Mouse (Mus musculus): ENCODE measurements around the gene B4galt5. TPM values are rescaled to one million over a fixed set of nuclear protein-coding genes. Genes with fewer than 3 reads are reported as not detected.

The B4galt5 gene
- polyA plus RNA-seq (2015; fragmentation: Nextera tagmentation; extraction: Ambion mirVana), result 13.1 and 23.4 TPM in 2 replicates

GRCm38 (mm10) chr2:167348376-167349282, at the start of gene B4galt5:
TSS of gene B4galt5 (minus strand) at chr2:167349183.

Other genes starting within 250 kb of the B4galt5 start
- 2.2 and 2.4 TPM in 2 replicates for gene Kcnb1, start 159.0 kb downstream of the B4galt5 start, polyA plus RNA-seq (2015; fragmentation: Nextera tagmentation; extraction: Ambion mirVana)
- 35.2 and 55.5 TPM in 2 replicates for gene Ptgis, start 108.6 kb downstream of the B4galt5 start, polyA plus RNA-seq (2015; fragmentation: Nextera tagmentation; extraction: Ambion mirVana)
- 10.7 and 19.3 TPM in 2 replicates for gene Slc9a8, start 72.5 kb upstream of the B4galt5 start, polyA plus RNA-seq (2015; fragmentation: Nextera tagmentation; extraction: Ambion mirVana)
- gene Rnf114, start 143.5 kb upstream of the B4galt5 start, polyA plus RNA-seq (2015; fragmentation: Nextera tagmentation; extraction: Ambion mirVana), result 55.5 and 62.7 TPM in 2 replicates
- 8.8 and 13.6 TPM in 2 replicates for gene Spata2, start 143.7 kb upstream of the B4galt5 start, polyA plus RNA-seq (2015; fragmentation: Nextera tagmentation; extraction: Ambion mirVana)
- gene Snai1, start 189.0 kb upstream of the B4galt5 start, polyA plus RNA-seq (2015; fragmentation: Nextera tagmentation; extraction: Ambion mirVana), result 19.3 and 19.9 TPM in 2 replicates